Mouse (Mus musculus) neutrophil, adult 59 days (primary cell): ENCODE measurements around the gene Fam198a. TPM values are rescaled to one million over a fixed set of nuclear protein-coding genes. Genes with fewer than 3 reads are reported as not detected.

Source experiments
- total RNA-seq, 2 experiments: library from RNA; stranded (reverse); gene quantifications; 1 replicate in 1 of 2; 2 replicates in 1 of 2; pipeline ENCODE4 v1.2.4; 2023

The Fam198a gene
- under 1 TPM in 1 of 2 experiments, not detected in 1; 0.35 TPM for total RNA-seq

DNA sequence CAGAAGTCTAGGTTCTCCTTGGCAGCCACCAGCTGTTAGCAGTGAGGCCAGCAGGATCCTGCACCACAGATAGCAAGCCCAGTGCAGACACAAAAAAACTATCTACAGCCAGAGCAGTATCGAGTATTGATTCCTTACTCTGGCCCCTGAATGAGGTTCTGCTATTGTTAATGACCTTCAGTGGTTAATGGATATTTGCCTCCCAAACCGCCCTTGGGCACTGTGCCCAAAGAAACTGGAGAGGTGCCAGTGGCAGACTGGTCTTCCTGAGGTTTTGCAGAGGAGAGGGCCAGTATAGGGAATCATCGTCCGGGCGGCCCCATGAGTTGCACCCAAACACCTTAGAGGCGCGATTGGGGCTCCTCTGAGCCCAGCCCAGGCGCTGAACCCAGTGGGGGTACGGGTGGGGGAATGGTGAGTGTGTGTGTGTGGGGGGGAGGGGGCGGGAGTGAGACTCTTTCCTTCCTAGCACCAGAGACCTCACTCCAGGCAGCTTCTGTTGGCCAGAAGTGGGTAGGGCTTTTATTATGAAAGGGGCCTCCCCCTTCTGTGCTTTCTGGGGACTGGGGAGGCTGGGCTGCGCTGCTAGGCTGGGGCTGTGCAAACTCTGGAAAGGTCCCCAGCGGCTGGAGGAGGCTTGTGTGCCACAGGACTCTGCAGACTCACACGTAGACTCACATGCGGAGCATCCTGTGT lies at the start of gene Fam198a:
Fam198a (plus strand) TSS at position 571 of the 696 bp plus-strand sequence.

DNA sequence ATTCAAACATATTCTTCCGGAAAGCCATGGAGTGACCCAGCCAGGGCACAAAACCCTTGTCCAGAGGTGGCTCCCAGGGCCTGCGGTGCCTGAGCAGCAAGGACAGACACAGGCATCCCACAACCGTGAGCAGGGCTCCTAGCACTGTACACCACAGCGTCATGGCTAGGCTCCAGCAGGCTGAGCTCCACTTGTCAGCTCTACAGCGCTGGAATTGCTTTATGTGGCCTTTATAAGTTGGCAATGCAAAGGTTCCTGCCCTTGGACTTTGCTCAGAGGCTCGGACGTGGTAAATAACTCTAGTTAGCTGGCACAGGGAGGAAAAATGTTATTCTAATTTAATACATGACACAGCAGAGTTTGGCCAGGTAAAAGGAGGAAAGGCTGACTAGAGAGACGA lies 34.7 kb upstream of the Fam198a start, which contains the start of gene Cyp8b1:
Cyp8b1 (minus strand) TSS at position 204 of the 400 bp plus-strand sequence.

DNA sequence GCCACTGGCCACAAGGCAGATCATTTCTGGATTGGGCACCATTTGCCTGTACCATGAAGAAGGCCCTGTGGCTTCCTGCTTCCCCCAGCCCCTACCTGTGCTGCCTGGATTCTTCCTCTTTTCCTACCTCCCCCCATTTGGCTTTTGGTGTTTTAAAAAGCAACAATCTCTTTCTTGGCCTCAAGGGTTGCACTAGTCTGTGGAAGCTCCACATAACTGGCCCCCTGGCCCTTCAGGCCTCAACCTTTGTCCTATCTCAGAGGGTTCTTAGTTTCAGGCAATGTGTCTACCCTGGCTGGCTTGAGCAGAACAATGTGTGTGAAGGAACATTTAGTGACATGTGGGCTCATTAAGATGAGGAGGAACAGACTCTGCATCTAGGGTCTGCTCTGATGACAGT lies 46.2 kb downstream of the Fam198a start, which contains the start of gene Pomgnt2:
Pomgnt2 (minus strand) TSS at position 101 of the 400 bp plus-strand sequence.

Other genes starting within 250 kb of the Fam198a start
- 10 to 100 TPM; 28.1 to 36.0 TPM for gene Sec22c, start 245.5 kb upstream of the Fam198a start, total RNA-seq
- 10 to 100 TPM; 16.4 to 21.6 TPM for gene Ss18l2, start 240.7 kb upstream of the Fam198a start, total RNA-seq
- gene Nktr, start 231.8 kb upstream of the Fam198a start, total RNA-seq = 100 to 1,000 TPM; 174 to 197 TPM
- gene Zfp651, start 191.7 kb upstream of the Fam198a start, total RNA-seq = under 1 TPM; 0.24 to 0.29 TPM
- gene Klhl40, start 173.4 kb upstream of the Fam198a start, total RNA-seq = not detected
- not detected for gene Hhatl, start 158.5 kb upstream of the Fam198a start, total RNA-seq
- gene Ccdc13, start 111.5 kb upstream of the Fam198a start, total RNA-seq = under 1 TPM in 1 of 2 experiments, not detected in 1; 0.15 TPM
- gene Higd1a, start 92.6 kb upstream of the Fam198a start, total RNA-seq = 10 to 100 TPM; 31.9 to 32.1 TPM
- gene Ackr2, start 52.6 kb upstream of the Fam198a start, total RNA-seq = not detected
- gene Cyp8b1, start 34.7 kb upstream of the Fam198a start, total RNA-seq = under 1 TPM in 1 of 2 experiments, not detected in 1; 0.18 TPM
- gene Pomgnt2, start 46.1 kb downstream of the Fam198a start, total RNA-seq = under 1 TPM; 0.66 to 0.87 TPM
- 100 to 1,000 TPM; 160 to 163 TPM for gene Snrk, start 166.3 kb downstream of the Fam198a start, total RNA-seq